Mouse (Mus musculus) common myeloid progenitor, adult 5-6 weeks (primary cell): ENCODE data around the gene Olfr1367. TPM values are rescaled to one million over a fixed set of nuclear protein-coding genes. Genes with fewer than 3 reads are reported as not detected.

Source experiments
- ATAC-seq: replicated peaks from 2 replicates; pipeline ENCODE4 v1.8.0; 2016; ENCODE audit warnings: low read depth, mild to moderate bottlenecking, moderate TSS enrichment, inconsistent platforms; ENCODE audit not compliant: poor library complexity, severe bottlenecking
- total RNA-seq: library from RNA; stranded (forward); fragments of 200-1000, 187-1606 nt; gene quantifications from 2 replicates; pipeline ENCODE4 v1.2.3, GENCODE M21; 2017

Gene Olfr1367
- total RNA-seq, 1 experiment from 2014 or later, result not detected

- no peak for ATAC-seq
Measured at GRCm38 (mm10) chr13:21395211-21395610, 48.5 kb downstream of the Olfr1367 start.

- no peak for ATAC-seq
Measured at GRCm38 (mm10) chr13:21395623-21396022, 48.9 kb downstream of the Olfr1367 start.

DNA sequence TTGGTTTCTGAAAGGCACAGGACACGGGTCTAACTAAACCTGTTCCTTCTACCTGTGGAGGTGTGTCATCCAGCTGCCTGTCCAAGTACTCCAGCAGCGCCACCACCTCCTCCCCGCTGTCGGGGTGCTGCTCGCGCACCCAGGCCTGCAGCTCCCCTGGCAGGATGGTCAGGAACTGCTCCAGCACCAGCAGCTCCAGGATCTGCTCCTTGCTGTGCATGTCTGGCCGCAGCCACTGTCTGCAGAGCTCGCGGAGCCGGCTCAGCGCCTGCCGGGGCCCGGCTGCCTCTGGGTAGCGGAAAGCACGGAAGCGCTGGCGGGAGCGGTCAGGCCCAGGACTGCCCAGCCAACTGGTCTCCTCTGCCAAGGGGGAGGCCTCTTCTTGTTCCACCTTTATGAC, 49.3 kb downstream of the Olfr1367 start:
- peak; percentile 52; the same call in 1 of the 2 replicates for ATAC-seq

DNA sequence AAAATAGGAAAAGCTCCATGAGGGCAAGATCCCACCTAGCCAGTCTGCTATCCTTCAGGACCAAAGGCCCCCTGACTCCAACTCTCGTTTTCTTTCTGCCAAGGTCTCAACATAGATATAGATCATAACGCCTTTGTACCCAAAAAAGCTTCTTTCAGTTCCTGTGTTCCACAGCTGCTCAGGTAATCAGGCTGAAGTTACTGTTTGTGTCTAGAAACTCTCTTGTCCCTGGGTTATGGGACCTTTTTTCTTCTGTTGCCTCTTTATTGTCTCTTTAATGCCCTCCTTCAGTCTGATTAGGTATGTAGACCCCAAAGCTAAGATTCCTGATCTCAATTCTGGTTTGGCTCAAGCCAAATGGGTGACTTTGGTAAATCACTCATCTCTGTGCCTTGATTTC, 50.8 kb downstream of the Olfr1367 start:
- no peak for ATAC-seq

Other genes starting within 250 kb of the Olfr1367 start
- gene Olfr1369-ps1, start 235.4 kb upstream of the Olfr1367 start, total RNA-seq, result 0.05 TPM in 1 of 2 replicates, not detected in the other
- gene Olfr263, start 217.3 kb upstream of the Olfr1367 start, total RNA-seq, result not detected in 2 replicates
- gene Olfr1368, start 201.0 kb upstream of the Olfr1367 start, total RNA-seq, result not detected in 2 replicates
- gene Trim27, start 167.5 kb upstream of the Olfr1367 start, total RNA-seq, result 162 and 186 TPM in 2 replicates
- gene Gpx5, start 54.2 kb upstream of the Olfr1367 start, total RNA-seq, result not detected in 2 replicates
- not detected in 2 replicates for gene Gpx6, start 34.8 kb upstream of the Olfr1367 start, total RNA-seq
- 9.0 and 12.3 TPM in 2 replicates for gene Zscan12, start 15.9 kb downstream of the Olfr1367 start, total RNA-seq
- 37.7 and 38.6 TPM in 2 replicates for gene Zkscan3, start 55.8 kb downstream of the Olfr1367 start, total RNA-seq
- 0.87 and 1.2 TPM in 2 replicates for gene Pgbd1, start 94.1 kb downstream of the Olfr1367 start, total RNA-seq
- gene Zscan26, start 106.8 kb downstream of the Olfr1367 start, total RNA-seq, result 18.6 and 27.6 TPM in 2 replicates
- gene Nkapl, start 121.6 kb downstream of the Olfr1367 start, total RNA-seq, result 0.19 TPM in 1 of 2 replicates, not detected in the other
- gene Zkscan4, start 132.0 kb downstream of the Olfr1367 start, total RNA-seq, result 0.73 and 1.4 TPM in 2 replicates
- gene Gm10065, start 132.5 kb downstream of the Olfr1367 start, total RNA-seq, result not detected in 2 replicates
- 0.37 and 0.44 TPM in 2 replicates for gene AK157302, start 148.3 kb downstream of the Olfr1367 start, total RNA-seq
- 8.5 and 11.7 TPM in 2 replicates for gene Gm11273, start 154.5 kb downstream of the Olfr1367 start, total RNA-seq
- 12.4 and 14.7 TPM in 2 replicates for gene Zkscan8, start 184.2 kb downstream of the Olfr1367 start, total RNA-seq
- not detected in 2 replicates for gene Olfr1366, start 195.9 kb downstream of the Olfr1367 start, total RNA-seq
- gene Olfr1535, start 213.0 kb downstream of the Olfr1367 start, total RNA-seq, result not detected in 2 replicates
- not detected in 2 replicates for gene Olfr1364, start 234.8 kb downstream of the Olfr1367 start, total RNA-seq